Mouse (Mus musculus) heart, embryonic 12.5 days (tissue): ENCODE measurements at regions not wholly inside any gene's neighbourhood (a gene's known extent, or its start where the extent isn't known, plus 50 kb on each side); places are given as distances from the start of the nearest gene placed in this dataset.

ENCODE experiments used
- ATAC-seq: fragments of 200-750 bp; cut with Nextera tagmentation; 2 replicates; pipeline ENCODE4 v1.8.0; 2017; ENCODE audit warnings: moderate TSS enrichment, moderate library complexity; ENCODE audit not compliant: insufficient number of reproducible peaks, low FRiP score
- H3K27ac ChIP-seq: fragments of 300-500 bp; sonication (generic); 2 replicates; pipeline ENCODE4 v1.5.1; 2016; ENCODE audit warnings: mild to moderate bottlenecking, moderate library complexity; ENCODE audit not compliant: poor library complexity, severe bottlenecking
- H3K27me3 ChIP-seq: fragments of 300-500 bp; sonication (generic); replicated peaks from 2 replicates; pipeline ENCODE4 v1.6.1; 2016; ENCODE audit warnings: mild to moderate bottlenecking, moderate library complexity
- H3K36me3 ChIP-seq: fragments of 300-500 bp; sonication (generic); 2 replicates; pipeline ENCODE4 v1.6.1; 2016; ENCODE audit warnings: mild to moderate bottlenecking, moderate library complexity
- H3K4me1 ChIP-seq: fragments of 300-500 bp; sonication (generic); replicated peaks from 2 replicates; pipeline ENCODE4 v1.6.1; 2016; ENCODE audit warnings: mild to moderate bottlenecking
- H3K4me2 ChIP-seq: fragments of 300-500 bp; sonication (generic); 2 replicates; pipeline ENCODE4 v1.6.1; 2016; ENCODE audit warnings: mild to moderate bottlenecking, moderate library complexity
- H3K4me3 ChIP-seq: fragments of 300-500 bp; sonication (generic); 2 replicates; pipeline ENCODE4 v1.5.1; 2016; ENCODE audit warnings: mild to moderate bottlenecking
- H3K9ac ChIP-seq: fragments of 300-500 bp; sonication (generic); 2 replicates; pipeline ENCODE4 v1.6.1; 2016; ENCODE audit warnings: mild to moderate bottlenecking, moderate library complexity
- H3K9me3 ChIP-seq: fragments of 300-500 bp; sonication (generic); replicated peaks from 2 replicates; pipeline ENCODE4 v1.6.1; 2016; ENCODE audit warnings: mild to moderate bottlenecking, moderate library complexity
- WGBS: fragments of 180-500 bp; shearing (Covaris S2); methylation state at CpG from one replicate; pipeline ENCODE4 v1.1.7; 2016; 5-methylcytosine and 5-hydroxymethylcytosine counted together

DNA sequence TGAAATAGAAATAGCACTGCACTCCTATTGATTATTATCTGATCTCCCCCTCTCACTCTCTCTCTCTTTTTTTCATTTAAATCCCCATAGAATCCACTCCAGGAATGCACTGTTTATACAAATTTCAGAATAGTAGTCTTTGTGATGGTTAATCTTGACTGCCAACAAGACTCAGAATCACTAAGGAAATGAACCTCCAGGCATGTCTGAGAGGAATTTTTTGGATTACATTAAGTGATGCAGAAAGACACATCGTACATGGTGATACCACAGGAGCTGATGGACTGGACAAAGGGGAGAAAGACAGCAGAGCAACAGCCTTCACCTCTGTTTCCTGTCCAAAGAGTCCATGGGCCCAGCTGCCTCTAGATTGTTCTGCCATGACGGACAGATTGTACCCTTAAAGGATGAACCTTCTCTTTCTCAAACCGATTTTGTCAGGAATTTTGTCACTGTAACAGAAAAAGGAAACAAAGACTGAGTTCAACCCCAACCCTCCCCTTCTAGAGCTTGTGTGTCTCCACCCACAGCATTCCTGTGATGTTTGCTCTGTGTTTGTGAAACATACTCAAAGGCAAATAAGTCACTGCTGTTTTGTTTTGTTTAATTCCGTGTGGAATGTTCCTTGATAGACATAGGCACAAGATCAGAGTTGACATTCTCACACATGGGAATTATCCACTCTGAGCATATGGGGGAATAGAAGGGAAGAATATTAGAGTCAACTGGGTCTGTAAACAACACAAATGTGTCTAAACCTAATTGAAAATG lies 59.1 kb upstream of the Gm34302 start:
- whole genome bisulfite sequencing: 59% methylated on average over 4 of the region's 4 CpGs
- H3K4me2 ChIP-seq: no peak overlapping the region
- H3K27me3 ChIP-seq: no peaks in the 10 kb centered on the region
- H3K9me3 ChIP-seq: no peaks in the 10 kb centered on the region
- H3K27ac ChIP-seq: no peak overlapping the region
- no peaks in the 10 kb centered on the region for H3K36me3 ChIP-seq
- no peak overlapping the region for H3K4me3 ChIP-seq
- H3K9ac ChIP-seq: no peak overlapping the region
- peaks cover 2% of the 10 kb centered on the region; the same call in 1 of the 2 replicates for H3K4me1 ChIP-seq
- no peak for ATAC-seq

DNA sequence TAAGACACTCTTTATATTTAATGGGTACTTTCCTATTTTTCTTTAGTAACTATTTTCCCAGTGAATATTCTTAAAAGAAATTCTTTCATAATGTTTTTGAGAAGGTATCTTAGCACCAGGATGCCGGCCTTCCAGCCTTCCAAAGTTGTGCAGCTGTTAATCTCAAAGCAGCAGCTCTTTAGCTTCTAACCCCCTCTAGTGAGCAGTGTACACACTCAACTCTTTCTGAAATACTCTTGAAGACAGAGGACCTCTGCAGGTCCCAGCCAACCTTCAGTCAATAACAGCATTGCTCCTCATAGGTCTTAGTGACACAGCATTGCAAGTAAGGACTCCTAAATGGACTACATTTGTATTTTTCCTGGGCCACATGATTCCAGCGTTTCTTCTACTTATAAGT lies 55.2 kb upstream of the Gm34302 start:
- H3K4me1 ChIP-seq: peaks cover 2% of the 10 kb centered on the region; the same call in 1 of the 2 replicates
- no peaks in the 10 kb centered on the region for H3K27me3 ChIP-seq
- ATAC-seq: no peak
- H3K4me2 ChIP-seq: no peak overlapping the region
- 52% methylated on average over 2 of the region's 2 CpGs for WGBS
- no peaks in the 10 kb centered on the region for H3K36me3 ChIP-seq
- H3K9me3 ChIP-seq: no peaks in the 10 kb centered on the region
- H3K4me3 ChIP-seq: no peak overlapping the region
- no peak overlapping the region for H3K9ac ChIP-seq
- no peak overlapping the region for H3K27ac ChIP-seq

DNA sequence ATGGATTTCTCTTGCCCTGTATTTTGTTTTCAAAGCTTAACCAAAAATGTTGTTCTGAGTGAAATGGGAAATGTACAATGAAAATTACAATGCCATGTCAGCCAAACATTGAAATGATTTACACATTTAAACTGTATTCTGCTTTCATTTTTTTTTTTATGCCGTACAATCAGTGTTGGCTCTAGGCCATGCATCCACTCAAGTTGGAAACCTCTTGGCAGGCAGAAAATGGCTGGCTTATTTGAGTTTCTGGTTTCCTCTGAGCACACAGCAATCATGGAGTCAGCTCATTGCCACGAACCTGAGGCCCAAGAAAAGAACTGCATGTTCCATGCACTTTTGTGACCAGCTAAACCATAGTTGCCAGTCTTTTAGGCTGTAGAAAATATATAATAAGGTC lies 50.5 kb upstream of the Gm34302 start:
- 66% methylated on average over 2 of the region's 2 CpGs for WGBS
- H3K27me3 ChIP-seq: no peaks in the 10 kb centered on the region

More for the DNA sequence above, 50.5 kb upstream of the Gm34302 start:
- ATAC-seq: no peak
- H3K27ac ChIP-seq: no peak overlapping the region
- no peak overlapping the region for H3K4me3 ChIP-seq
- no peaks in the 10 kb centered on the region for H3K4me1 ChIP-seq
- H3K9ac ChIP-seq: no peak overlapping the region
- H3K36me3 ChIP-seq: no peaks in the 10 kb centered on the region
- H3K9me3 ChIP-seq: no peaks in the 10 kb centered on the region
- H3K4me2 ChIP-seq: no peak overlapping the region
